Mouse (Mus musculus) layer of hippocampus, postnatal 10 days (tissue): ENCODE measurements around the gene Rassf3. TPM values are rescaled to one million over a fixed set of nuclear protein-coding genes. Genes with fewer than 3 reads are reported as not detected.

Experiments used
- DNase-seq, 2 experiments: peaks; one replicate each; pipeline ENCODE4 v3.0.0; 2021; ENCODE audit warnings: low spot score in 2 of 2
- long read RNA-seq: library from polyadenylated mRNA; stranded (forward); transcript quantifications from one replicate; pipeline ENCODE4 v2.0.0, GENCODE M21; 2023
- total RNA-seq, 2 experiments: library from RNA; stranded (reverse); gene quantifications; 2 replicates each; pipeline ENCODE4 v1.2.3; 2021

Rassf3 gene
- 10 to 100 TPM; 14.3 to 15.5 TPM for total RNA-seq
- long read RNA-seq, transcript Rassf3-201 (5 exons, 3,522 nt) = major isoform, 13 of 13 reads
- long read RNA-seq, partial matches to known transcripts = 0 of 13 reads
- long read RNA-seq, other reads (novel, unspliced or antisense) = 0 of 13 reads

- peak; percentile 82 to 90 for DNase-seq
Measured at GRCm38 (mm10) chr10:121476190-121476967, at the start of gene Rassf3. TSS of gene Rassf3 (minus strand) at chr10:121476347.

GRCm38 (mm10) chr10:121520923-121521585 is 44.9 kb upstream of the Rassf3 start:
- no peak for DNase-seq

- no peak for DNase-seq
Measured at GRCm38 (mm10) chr10:121519710-121520109, 43.6 kb upstream of the Rassf3 start.

GRCm38 (mm10) chr10:121516008-121516600 is 40.0 kb upstream of the Rassf3 start:
- DNase-seq = peak; percentile 85 to 86

- DNase-seq = no peak
Measured at GRCm38 (mm10) chr10:121509751-121510643, 33.9 kb upstream of the Rassf3 start.

- DNase-seq = no peak
Measured at GRCm38 (mm10) chr10:121507755-121508544, 31.8 kb upstream of the Rassf3 start.

- peak; percentile 46 to 51 for DNase-seq
Measured at GRCm38 (mm10) chr10:121506731-121507583, 30.8 kb upstream of the Rassf3 start.

GRCm38 (mm10) chr10:121505929-121506328 is 29.8 kb upstream of the Rassf3 start:
- no peak for DNase-seq

- DNase-seq = peak; percentile 84 to 87
Measured at GRCm38 (mm10) chr10:121504973-121505911, 29.1 kb upstream of the Rassf3 start.

- no peak for DNase-seq
Measured at GRCm38 (mm10) chr10:121501160-121501559, 25.0 kb upstream of the Rassf3 start.

- DNase-seq = no peak
Measured at GRCm38 (mm10) chr10:121500034-121500433, 23.9 kb upstream of the Rassf3 start.

GRCm38 (mm10) chr10:121499063-121499462 is 22.9 kb upstream of the Rassf3 start:
- DNase-seq = no peak

GRCm38 (mm10) chr10:121498481-121498904 is 22.3 kb upstream of the Rassf3 start:
- DNase-seq = no peak

- no peak for DNase-seq
Measured at GRCm38 (mm10) chr10:121497968-121498367, 21.8 kb upstream of the Rassf3 start.

GRCm38 (mm10) chr10:121496616-121497015 is 20.5 kb upstream of the Rassf3 start:
- no peak for DNase-seq

GRCm38 (mm10) chr10:121494163-121494425 is 17.9 kb upstream of the Rassf3 start:
- DNase-seq = no peak

GRCm38 (mm10) chr10:121493374-121494162 is 17.4 kb upstream of the Rassf3 start:
- no peak for DNase-seq
